Mouse (Mus musculus) cerebellum, adult 9-10 months (tissue): ENCODE measurements around the gene 4933415F23Rik.
A peak's percentile ranks its signal among the peaks of the same experiment; 100 is the strongest.

Experiments used
- DNase-seq: peaks from one replicate; pipeline ENCODE4 v3.0.0; 2022

The 4933415F23Rik gene

GRCm38 (mm10) chr1:23102021-23102420 is at the start of gene 4933415F23Rik:
Gene 4933415F23Rik (minus strand): TSS chr1:23102253.
- no peak for DNase-seq

- no peak for DNase-seq
These were observed 49.7 kb upstream of the 4933415F23Rik start for GRCm38 (mm10) chr1:23151722-23152121.

- peak; percentile 14 for DNase-seq
These were observed 44.3 kb upstream of the 4933415F23Rik start for GRCm38 (mm10) chr1:23146198-23146873.

- DNase-seq, result no peak
These were observed 39.2 kb upstream of the 4933415F23Rik start for GRCm38 (mm10) chr1:23141121-23141811.

GRCm38 (mm10) chr1:23140530-23140929 is 38.5 kb upstream of the 4933415F23Rik start:
- DNase-seq, result peak; percentile 87

- no peak for DNase-seq
These were observed 18.8 kb upstream of the 4933415F23Rik start for GRCm38 (mm10) chr1:23120901-23121300.

- DNase-seq, result peak; percentile 38
These were observed 17.4 kb upstream of the 4933415F23Rik start for GRCm38 (mm10) chr1:23119406-23119805.

- no peak for DNase-seq
These were observed 15.4 kb upstream of the 4933415F23Rik start for GRCm38 (mm10) chr1:23117423-23117822.

GRCm38 (mm10) chr1:23109191-23109590 is 7.1 kb upstream of the 4933415F23Rik start:
- DNase-seq, result no peak

- no peak for DNase-seq
These were observed 828 bp upstream of the 4933415F23Rik start for GRCm38 (mm10) chr1:23102881-23103280.

- DNase-seq, result peak; percentile 82
These were observed 2.3 kb downstream of the 4933415F23Rik start for GRCm38 (mm10) chr1:23099791-23100190.

GRCm38 (mm10) chr1:23098451-23098850 is 3.6 kb downstream of the 4933415F23Rik start:
- no peak for DNase-seq

GRCm38 (mm10) chr1:23097996-23098395 is 4.1 kb downstream of the 4933415F23Rik start:
- peak; percentile 81 for DNase-seq

GRCm38 (mm10) chr1:23067715-23068114 is 34.3 kb downstream of the 4933415F23Rik start:
- DNase-seq, result no peak

GRCm38 (mm10) chr1:23064717-23065475 is 37.2 kb downstream of the 4933415F23Rik start:
- no peak for DNase-seq

- DNase-seq, result no peak
These were observed 38.1 kb downstream of the 4933415F23Rik start for GRCm38 (mm10) chr1:23063946-23064345.

GRCm38 (mm10) chr1:23061614-23062373 is 40.3 kb downstream of the 4933415F23Rik start:
- peak; percentile 61 for DNase-seq

- DNase-seq, result peak; percentile 50
These were observed 42.0 kb downstream of the 4933415F23Rik start for GRCm38 (mm10) chr1:23060056-23060455.
